Mouse (Mus musculus): ENCODE results near the gene Gnl3. TPM values are rescaled to one million over a fixed set of nuclear protein-coding genes. Genes with fewer than 3 reads are reported as not detected.

The Gnl3 gene
- total RNA-seq (2014; rRNA removed) (26.6 and 28.4 TPM in 2 replicates), polyA plus RNA-seq (2015; fragmentation: Nextera tagmentation; extraction: Ambion mirVana) (63.9 and 66.3 TPM in 2 replicates)

- peaks cover 16% of the 10 kb centered on the region for H3K4me1 ChIP-seq (ENCODE audit: insufficient read depth, low read length)
- peak; percentile 96 for ATAC-seq
Observed at GRCm38 (mm10) chr14:31018860-31019291, at the start of gene Gnl3, which contains the start of gene Pbrm1. Gene Gnl3, minus strand, starts transcription at chr14:31019152. Gene Pbrm1, plus strand, starts transcription at chr14:31019138.

GRCm38 (mm10) chr14:31062277-31062676 is 43.3 kb upstream of the Gnl3 start:
- Histone ChIP-seq H3K4me2 (ENCODE audit: low read depth, low read length) (no peak overlapping the region), H3K4me3 (ENCODE audit: low read length) (no peak overlapping the region), H3K4me1 (ENCODE audit: insufficient read depth, low read length) (no peaks in the 10 kb centered on the region), H3K27ac (no peak overlapping the region), H3K9me3 (ENCODE audit: low read length) (no peaks in the 10 kb centered on the region), H3K36me3 (ENCODE audit: insufficient read depth, low read length) (peaks cover 26% of the 10 kb centered on the region), H3K27me3 (ENCODE audit: insufficient read depth, low read length) (no peaks in the 10 kb centered on the region), H3K9ac (replicated peaks; ENCODE audit: low read length) (no peak overlapping the region)
- ATAC-seq = no peak
- DNase-seq (ENCODE audit: low spot score) = peak; percentile 35
- TF ChIP-seq CTCF (IDR thresholded peaks at IDR 0.05; ENCODE audit: low read depth) = peak; percentile 48
- 51% methylated on average over 1 of the region's 1 CpGs for WGBS

More at GRCm38 (mm10) chr14:31018860-31019291, at the start of gene Gnl3, which contains the start of gene Pbrm1:
- DNase-seq (ENCODE audit: low spot score) = peak; percentile 98
- peaks cover 21% of the 10 kb centered on the region for H3K36me3 ChIP-seq (ENCODE audit: insufficient read depth, low read length)
- under 1% methylated on average over 36 of the region's 53 CpGs for WGBS
- TF ChIP-seq CTCF (IDR thresholded peaks at IDR 0.05; ENCODE audit: low read depth) = peak; percentile 59
- peak within 1 kb of the TSS; percentile 80 for H3K4me2 ChIP-seq (ENCODE audit: low read depth, low read length)
- peak within 1 kb of the TSS; percentile 98 for H3K27ac ChIP-seq
- peak within 1 kb of the TSS; percentile 78 for H3K4me3 ChIP-seq (ENCODE audit: low read length)
- H3K9me3 ChIP-seq (ENCODE audit: low read length) = no peaks in the 10 kb centered on the region
- H3K27me3 ChIP-seq (ENCODE audit: insufficient read depth, low read length) = no peaks in the 10 kb centered on the region
- H3K9ac ChIP-seq (replicated peaks; ENCODE audit: low read length) = peak within 1 kb of the TSS; percentile 82

- H3K27ac ChIP-seq = no peak overlapping the region
- H3K4me2 ChIP-seq (ENCODE audit: low read depth, low read length) = no peak overlapping the region
- H3K9ac ChIP-seq (replicated peaks; ENCODE audit: low read length) = no peak overlapping the region
- no peak for ATAC-seq
- no peak for TF ChIP-seq CTCF (IDR thresholded peaks at IDR 0.05; ENCODE audit: low read depth)
- H3K4me1 ChIP-seq (ENCODE audit: insufficient read depth, low read length) = no peaks in the 10 kb centered on the region
- no peaks in the 10 kb centered on the region for H3K27me3 ChIP-seq (ENCODE audit: insufficient read depth, low read length)
- no peak overlapping the region for H3K4me3 ChIP-seq (ENCODE audit: low read length)
- WGBS = 97% methylated on average over 1 of the region's 1 CpGs
- no peaks in the 10 kb centered on the region for H3K9me3 ChIP-seq (ENCODE audit: low read length)
- peaks cover 58% of the 10 kb centered on the region for H3K36me3 ChIP-seq (ENCODE audit: insufficient read depth, low read length)
- no peak for DNase-seq (ENCODE audit: low spot score)
Observed at GRCm38 (mm10) chr14:31045817-31046216, 26.9 kb upstream of the Gnl3 start.

GRCm38 (mm10) chr14:31045296-31045695 is 26.3 kb upstream of the Gnl3 start:
- Histone ChIP-seq H3K27me3 (ENCODE audit: insufficient read depth, low read length) (no peaks in the 10 kb centered on the region), H3K36me3 (ENCODE audit: insufficient read depth, low read length) (peaks cover 53% of the 10 kb centered on the region), H3K4me1 (ENCODE audit: insufficient read depth, low read length) (no peaks in the 10 kb centered on the region), H3K9ac (replicated peaks; ENCODE audit: low read length) (no peak overlapping the region), H3K9me3 (ENCODE audit: low read length) (no peaks in the 10 kb centered on the region), H3K4me3 (ENCODE audit: low read length) (no peak overlapping the region), H3K27ac (no peak overlapping the region), H3K4me2 (ENCODE audit: low read depth, low read length) (no peak overlapping the region)
- DNase-seq (ENCODE audit: low spot score) (no peak), ATAC-seq (no peak)
- no peak for TF ChIP-seq CTCF (IDR thresholded peaks at IDR 0.05; ENCODE audit: low read depth)
- WGBS = 93% methylated on average over 5 of the region's 5 CpGs

GRCm38 (mm10) chr14:31025785-31026184 is 6.8 kb upstream of the Gnl3 start:
- TF ChIP-seq CTCF (IDR thresholded peaks at IDR 0.05; ENCODE audit: low read depth) = peak; percentile 33
- Histone ChIP-seq H3K9ac (replicated peaks; ENCODE audit: low read length) (no peak overlapping the region), H3K36me3 (ENCODE audit: insufficient read depth, low read length) (peaks cover 32% of the 10 kb centered on the region), H3K4me1 (ENCODE audit: insufficient read depth, low read length) (peaks cover under 1% of the 10 kb centered on the region; the same call in 1 of the 2 replicates), H3K9me3 (ENCODE audit: low read length) (no peaks in the 10 kb centered on the region), H3K27me3 (ENCODE audit: insufficient read depth, low read length) (no peaks in the 10 kb centered on the region), H3K4me3 (ENCODE audit: low read length) (no peak overlapping the region), H3K4me2 (ENCODE audit: low read depth, low read length) (no peak overlapping the region), H3K27ac (no peak overlapping the region)
- ATAC-seq (no peak), DNase-seq (ENCODE audit: low spot score) (no peak)
- WGBS = 77% methylated on average over 3 of the region's 3 CpGs

GRCm38 (mm10) chr14:31022579-31022978 is 3.6 kb upstream of the Gnl3 start:
- no peak for ATAC-seq
- TF ChIP-seq CTCF (IDR thresholded peaks at IDR 0.05; ENCODE audit: low read depth) = no peak
- no peak overlapping the region for H3K27ac ChIP-seq
- H3K4me1 ChIP-seq (ENCODE audit: insufficient read depth, low read length) = peaks cover 16% of the 10 kb centered on the region
- no peaks in the 10 kb centered on the region for H3K9me3 ChIP-seq (ENCODE audit: low read length)
- no peak for DNase-seq (ENCODE audit: low spot score)
- WGBS = 21% methylated on average over 1 of the region's 1 CpGs
- no peak overlapping the region for H3K9ac ChIP-seq (replicated peaks; ENCODE audit: low read length)
- peaks cover 25% of the 10 kb centered on the region for H3K36me3 ChIP-seq (ENCODE audit: insufficient read depth, low read length)
- H3K4me3 ChIP-seq (ENCODE audit: low read length) = no peak overlapping the region
- H3K4me2 ChIP-seq (ENCODE audit: low read depth, low read length) = no peak overlapping the region
- H3K27me3 ChIP-seq (ENCODE audit: insufficient read depth, low read length) = no peaks in the 10 kb centered on the region
